Mouse (Mus musculus) activated CD4-positive, CD25-positive, alpha-beta regulatory T cell, adult 4 months (primary cell): Measurements from ENCODE around the gene Atg7. TPM values are rescaled to one million over a fixed set of nuclear protein-coding genes. Genes with fewer than 3 reads are reported as not detected.

Experiments used
- ATAC-seq: one replicate; pipeline ENCODE4 v1.8.0; 2017
- polyA plus RNA-seq, 2 experiments: library from polyadenylated mRNA; unstranded; fragments of 100-300 nt; shearing (Covaris generic); gene quantifications; one replicate each; pipeline ENCODE4 v1.2.1; 2017

The Atg7 gene
- polyA plus RNA-seq, 2 experiments from 2014 or later: 22.7 to 23.3 TPM

GRCm38 (mm10) chr6:114736355-114736754, 93.5 kb downstream of the Atg7 start:
- no peak for ATAC-seq

DNA sequence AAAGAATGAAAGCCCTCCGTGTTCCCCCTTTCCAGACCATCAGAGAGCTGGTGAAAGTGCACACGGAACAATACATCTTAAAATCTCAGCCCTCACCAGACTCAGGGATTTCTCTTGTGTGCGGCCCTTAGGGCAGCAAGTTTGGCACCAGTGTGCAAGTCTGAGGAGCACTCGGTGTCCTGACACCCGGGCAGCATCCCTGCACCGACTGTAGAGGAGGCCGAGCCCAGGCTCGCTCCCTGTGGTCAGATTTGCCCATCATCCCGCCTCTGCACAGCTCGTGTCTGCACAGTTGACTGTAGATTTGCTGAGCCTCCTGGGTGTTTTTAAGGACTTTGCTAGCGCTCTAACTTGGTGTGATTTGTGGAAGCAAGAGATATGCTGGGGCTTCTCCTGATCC, 94.3 kb downstream of the Atg7 start:
- ATAC-seq: no peak

DNA sequence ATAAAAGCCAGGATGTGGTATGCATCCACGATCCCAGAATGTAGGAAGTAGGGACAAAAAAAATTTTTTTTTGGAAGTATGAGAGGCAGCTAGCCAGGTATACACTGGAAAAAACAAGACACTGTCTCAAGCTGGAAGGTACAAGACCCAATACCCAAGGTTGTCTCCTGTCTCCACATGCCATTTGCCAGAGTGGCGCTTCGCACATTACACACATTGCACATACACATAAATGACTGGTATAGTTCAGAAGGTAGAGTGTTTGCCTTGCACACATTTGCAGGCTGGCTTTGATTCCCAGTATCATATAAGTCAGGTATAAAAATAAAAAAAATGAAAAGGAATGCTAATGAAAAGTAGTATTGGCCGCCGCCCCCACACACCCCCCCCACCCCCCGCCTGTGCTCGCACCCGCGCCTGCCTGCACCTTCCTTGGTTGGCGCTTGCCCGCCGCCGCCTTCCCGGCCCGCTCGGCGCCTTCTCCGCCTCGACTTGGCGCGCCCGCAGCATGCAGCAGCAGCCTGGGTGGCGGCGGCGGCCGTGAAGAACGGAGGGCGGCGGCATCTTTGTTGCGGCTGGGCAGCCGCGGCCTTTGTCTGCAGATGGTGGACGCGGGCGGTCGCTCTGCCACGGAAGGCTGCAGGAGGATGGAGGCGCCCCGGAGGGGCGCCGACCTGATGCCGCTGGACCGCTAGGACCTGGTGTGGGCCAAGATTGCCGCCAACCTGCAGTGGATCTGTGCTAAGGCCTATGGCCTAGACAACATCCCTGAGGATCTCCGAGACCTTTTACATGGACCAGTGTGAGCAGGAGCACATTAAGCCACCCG, 95.2 kb downstream of the Atg7 start:
- no peak for ATAC-seq

- no peak for ATAC-seq
Observed at GRCm38 (mm10) chr6:114738760-114739112, 95.8 kb downstream of the Atg7 start.

DNA sequence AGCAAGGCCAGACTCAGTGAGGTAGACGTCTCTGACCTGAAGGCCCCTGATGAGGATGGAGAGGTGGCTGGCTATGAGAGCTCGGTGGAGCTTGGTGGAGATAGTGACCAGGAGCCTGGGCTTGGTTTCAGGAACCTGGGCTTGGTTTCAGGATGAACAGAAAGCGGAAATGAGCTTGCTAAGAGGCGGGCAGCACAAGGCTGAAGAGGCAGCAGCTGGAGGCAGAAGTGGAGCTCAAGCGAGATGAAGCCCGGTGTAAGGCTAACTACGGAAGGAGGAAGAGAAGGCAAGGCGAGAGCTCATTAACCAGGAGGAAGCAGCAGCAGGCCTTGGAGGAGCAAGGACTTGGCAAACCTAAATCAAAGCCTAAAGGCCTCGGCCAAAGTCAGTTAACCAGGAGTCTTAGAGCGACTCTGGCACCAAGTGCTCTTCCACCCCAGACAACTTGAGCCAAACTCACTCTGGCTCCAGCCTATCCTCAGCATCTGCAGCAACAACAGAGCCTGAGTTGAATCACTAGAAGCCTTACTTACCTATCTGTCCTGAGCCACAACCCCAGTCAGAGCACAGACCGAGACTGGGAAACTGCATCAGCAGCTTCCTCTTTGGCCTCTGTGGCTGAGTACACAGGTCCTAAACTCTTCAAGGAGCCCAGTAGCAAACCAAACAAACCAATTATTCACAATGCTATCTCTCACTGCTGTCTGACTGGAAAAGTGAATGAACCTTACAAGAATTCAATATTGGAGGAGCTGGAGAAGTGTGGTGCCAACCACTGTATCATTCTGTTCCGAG, 99.5 kb downstream of the Atg7 start:
- ATAC-seq: no peak

- no peak for ATAC-seq
Observed at GRCm38 (mm10) chr6:114743126-114743525, 100.2 kb downstream of the Atg7 start.

GRCm38 (mm10) chr6:114743845-114744244, 100.9 kb downstream of the Atg7 start:
- no peak for ATAC-seq

DNA sequence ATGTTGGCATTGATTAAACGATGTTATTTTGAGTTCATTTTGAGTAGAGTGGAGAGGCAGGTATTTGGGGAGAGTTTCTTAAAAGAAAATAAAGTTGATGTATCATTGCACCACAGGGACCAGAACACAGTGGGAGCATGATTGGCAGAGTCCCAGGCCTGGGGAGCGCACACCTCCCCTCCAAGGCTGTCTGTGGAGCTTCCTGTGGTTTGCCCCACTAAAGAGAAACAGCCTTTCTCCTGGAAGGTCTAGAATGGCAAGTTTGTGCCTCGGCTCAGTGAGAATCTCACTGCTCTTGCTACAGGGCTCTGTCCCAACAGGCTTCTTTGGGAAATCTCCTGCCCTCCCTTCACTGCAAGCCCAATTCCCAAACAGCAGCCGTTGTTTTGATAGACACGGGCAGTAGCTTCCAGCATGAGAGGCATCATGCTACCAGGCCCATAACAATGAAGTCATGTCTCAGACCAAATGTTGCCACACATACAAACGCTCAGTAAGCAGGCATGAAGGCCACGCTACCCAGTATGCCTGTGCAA, 103.6 kb downstream of the Atg7 start:
- ATAC-seq: no peak

DNA sequence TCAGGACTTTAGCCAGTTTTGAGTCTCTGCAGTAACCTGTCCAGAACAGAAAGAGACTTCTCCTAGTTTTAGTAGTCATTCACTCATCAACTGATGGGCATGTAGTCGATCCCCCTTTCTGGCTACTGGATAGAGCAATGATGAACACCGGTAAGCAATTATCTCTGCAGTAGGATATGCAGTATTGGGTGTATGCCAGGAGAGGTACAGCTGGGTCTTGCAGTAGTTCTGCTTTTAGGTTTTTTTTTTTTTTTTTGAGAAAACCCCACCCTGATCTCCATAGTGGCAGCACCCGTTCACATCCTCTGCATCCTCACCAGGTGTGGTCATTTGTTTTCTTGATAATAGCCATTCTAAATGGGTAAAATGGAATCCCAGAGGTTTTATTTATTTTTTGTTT, 105.5 kb downstream of the Atg7 start:
- ATAC-seq: no peak

DNA sequence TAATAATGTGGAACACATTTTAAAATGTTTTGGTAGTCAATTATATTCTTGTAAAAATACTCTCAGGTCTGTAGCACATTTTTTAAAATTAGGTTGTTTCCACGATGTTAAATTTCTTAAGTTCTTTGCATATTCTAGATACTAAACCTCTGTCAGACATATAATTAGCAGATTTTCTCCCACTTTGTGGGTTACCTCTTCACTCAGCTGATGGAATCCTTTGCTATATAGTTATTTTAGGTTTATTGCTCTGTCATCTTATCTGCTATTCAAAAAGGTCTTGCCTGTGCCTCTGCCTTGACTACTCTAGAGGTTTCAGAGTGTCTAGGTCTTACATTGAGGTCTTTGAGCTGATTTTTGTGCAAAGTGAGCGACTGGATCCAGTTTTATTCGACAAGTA, 106.0 kb downstream of the Atg7 start:
- ATAC-seq: no peak

GRCm38 (mm10) chr6:114758795-114759194, 115.9 kb downstream of the Atg7 start:
- ATAC-seq: no peak

- ATAC-seq: no peak
Observed at GRCm38 (mm10) chr6:114766314-114766713, 123.4 kb downstream of the Atg7 start.

DNA sequence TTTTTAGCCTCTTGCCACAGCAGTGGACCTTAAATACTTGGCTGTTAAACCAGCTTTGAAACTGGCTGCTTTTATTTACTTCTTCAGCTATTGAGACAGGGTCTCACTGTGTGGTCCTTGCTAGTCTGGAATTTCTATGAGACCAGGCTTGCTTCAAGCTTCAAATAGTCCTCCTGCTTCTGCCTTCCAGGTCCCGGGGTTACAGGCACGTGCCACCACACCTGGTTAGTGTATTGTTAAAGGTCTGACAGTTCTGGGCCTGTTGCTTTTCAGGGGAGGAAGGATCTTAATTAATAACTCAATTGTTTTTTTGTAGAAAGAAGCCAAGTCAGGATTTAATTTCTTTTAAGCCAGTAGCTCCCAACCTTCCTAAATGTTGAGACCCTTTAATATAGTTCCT, 124.8 kb downstream of the Atg7 start:
- no peak for ATAC-seq

GRCm38 (mm10) chr6:114770337-114770736, 127.4 kb downstream of the Atg7 start:
- no peak for ATAC-seq

- no peak for ATAC-seq
Observed at GRCm38 (mm10) chr6:114771502-114771901, 128.6 kb downstream of the Atg7 start.

GRCm38 (mm10) chr6:114775210-114775609, 132.3 kb downstream of the Atg7 start:
- no peak for ATAC-seq

GRCm38 (mm10) chr6:114777872-114778271, 135.0 kb downstream of the Atg7 start:
- peak; percentile 33 for ATAC-seq

DNA sequence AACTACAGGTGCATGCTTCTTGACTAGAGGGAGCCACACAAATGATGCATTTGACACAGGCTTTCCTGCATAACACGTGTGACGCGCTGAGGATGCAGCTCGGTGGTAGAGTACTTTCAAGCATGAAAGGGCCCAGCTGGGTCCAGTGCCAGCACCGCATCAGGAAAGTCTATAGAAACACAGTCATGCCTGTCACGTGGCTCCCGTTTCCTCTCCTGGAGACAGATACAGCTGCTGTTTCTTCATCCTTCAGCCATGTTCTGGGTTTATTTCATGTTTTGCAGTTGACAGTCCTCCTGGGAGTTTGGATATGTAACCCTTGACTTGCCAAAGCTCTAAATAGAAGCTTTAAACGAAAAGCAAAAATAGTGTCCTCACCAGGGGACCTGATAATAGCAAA, 135.8 kb downstream of the Atg7 start:
- ATAC-seq: no peak

DNA sequence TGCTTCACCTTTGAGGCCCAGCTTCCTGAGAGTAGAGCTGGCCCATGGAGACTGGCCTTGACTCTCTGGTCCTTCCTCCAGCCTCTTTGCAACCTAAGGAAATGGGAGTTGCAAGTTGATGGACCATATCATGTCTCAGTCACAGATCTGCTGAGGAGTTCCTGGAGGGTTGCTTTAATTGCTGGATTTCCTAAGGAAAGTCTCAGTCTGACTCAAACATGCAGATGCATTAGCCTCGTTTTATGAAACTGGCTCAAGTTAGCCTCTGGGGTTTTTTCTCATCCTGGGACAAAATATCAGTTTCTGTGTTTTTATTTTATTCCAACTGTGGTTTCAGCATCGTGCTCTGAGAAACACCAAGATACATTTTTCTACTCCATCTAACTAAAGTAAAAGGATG, 137.7 kb downstream of the Atg7 start:
- ATAC-seq: no peak

DNA sequence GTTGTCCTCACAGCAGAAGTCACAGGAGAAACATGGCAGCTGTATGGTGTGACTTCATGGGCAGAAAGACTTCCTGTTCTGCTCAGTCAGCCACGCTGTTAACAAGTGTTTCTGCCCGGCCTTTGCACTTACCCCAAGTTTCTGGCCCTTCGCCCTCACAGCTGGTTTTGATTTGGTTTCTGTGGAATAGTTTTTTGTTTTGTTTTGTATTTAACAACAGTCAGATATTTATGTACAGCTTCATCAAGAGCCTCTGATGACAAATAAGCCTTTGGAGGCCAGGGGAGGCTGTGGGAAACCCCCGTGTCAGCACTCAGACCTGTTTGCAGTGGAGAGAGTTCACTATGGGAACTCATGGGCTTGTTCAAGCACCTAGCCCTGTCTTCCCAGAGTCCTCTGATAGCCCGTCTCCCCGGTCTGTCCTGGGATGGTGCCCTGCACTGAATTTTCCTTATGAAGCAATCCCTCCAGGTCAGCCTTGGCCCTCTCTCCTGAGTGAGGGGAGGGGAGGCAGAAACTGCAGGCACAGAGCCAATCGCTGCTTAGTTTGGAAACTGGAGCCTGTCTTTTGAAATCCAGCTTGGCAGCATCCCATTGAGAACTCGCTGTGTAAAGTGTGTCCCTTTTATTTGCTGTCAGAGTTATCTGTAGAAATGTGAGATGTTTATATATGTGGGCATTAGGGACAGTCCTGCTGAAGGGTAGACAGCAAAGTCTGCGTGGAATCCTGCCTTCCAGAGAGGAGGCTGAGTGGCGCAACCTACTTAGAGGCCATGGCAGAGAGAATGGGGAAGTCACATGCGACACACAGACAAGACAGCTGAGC, 138.7 kb downstream of the Atg7 start:
- ATAC-seq: peak; percentile 36

- ATAC-seq: no peak
Observed at GRCm38 (mm10) chr6:114782486-114782885, 139.6 kb downstream of the Atg7 start.

- ATAC-seq: no peak
Observed at GRCm38 (mm10) chr6:114786461-114786860, 143.6 kb downstream of the Atg7 start.

DNA sequence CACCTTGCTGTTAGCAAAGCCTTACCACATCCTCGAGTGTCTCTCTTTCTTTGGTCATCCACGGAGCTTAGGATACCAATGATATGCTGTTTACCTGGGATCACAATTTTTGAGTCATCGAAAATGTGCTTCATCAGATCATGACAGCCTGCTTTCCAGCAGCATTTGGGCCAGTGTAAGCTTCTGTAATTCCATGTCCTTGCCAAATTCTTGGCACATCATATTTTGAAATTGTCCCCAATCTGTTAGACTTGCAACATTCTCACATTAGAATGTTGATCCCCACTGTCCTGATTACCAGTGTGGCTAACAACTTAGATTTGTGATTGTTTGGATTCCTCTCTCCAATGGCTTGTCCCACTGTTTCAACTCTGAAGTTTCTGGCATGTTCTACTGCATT, 144.7 kb downstream of the Atg7 start:
- ATAC-seq: no peak
